Mouse (Mus musculus) embryonic facial prominence, embryonic 14.5 days (tissue): ENCODE data around the gene Als2cr12. TPM values are rescaled to one million over a fixed set of nuclear protein-coding genes. Genes with fewer than 3 reads are reported as not detected.
"Not testable (repeated sequence)": the region's sequence is repeated elsewhere in the genome, so short reads cannot be mapped to it uniquely, and the experiment has no call there.

ENCODE experiments used
- ATAC-seq: fragments of 200-750 bp; cut with Nextera tagmentation; 2 replicates; pipeline ENCODE4 v1.8.0; 2017; ENCODE audit warnings: low read depth, moderate number of reproducible peaks, moderate TSS enrichment
- DNase-seq: peaks from one replicate; pipeline ENCODE4 v3.0.0-alpha.2; 2015; ENCODE audit warnings: low spot score
- H3K27ac ChIP-seq: fragments of 300-500 bp; sonication (generic); replicated peaks from 2 replicates; pipeline ENCODE4 v1.5.1; 2014; ENCODE audit warnings: low read depth, mild to moderate bottlenecking, low read length, moderate library complexity
- H3K27me3 ChIP-seq: fragments of 300-500 bp; sonication (generic); replicated peaks from 2 replicates; pipeline ENCODE4 v1.6.1; 2014; ENCODE audit warnings: low read length; ENCODE audit not compliant: control insufficient read depth, insufficient read depth
- H3K36me3 ChIP-seq: fragments of 300-500 bp; sonication (generic); 2 replicates; pipeline ENCODE4 v1.6.1; 2014; ENCODE audit warnings: low read length, mixed read lengths; ENCODE audit not compliant: control insufficient read depth, insufficient read depth
- H3K4me1 ChIP-seq: fragments of 300-500 bp; sonication (generic); 2 replicates; pipeline ENCODE4 v1.6.1; 2014; ENCODE audit warnings: antibody characterized with exemption, low read length; ENCODE audit not compliant: control insufficient read depth, insufficient read depth
- H3K4me2 ChIP-seq: fragments of 300-500 bp; sonication (generic); 2 replicates; pipeline ENCODE4 v1.6.1; 2014; ENCODE audit warnings: low read depth, mild to moderate bottlenecking, low read length, moderate library complexity, mixed read lengths
- H3K4me3 ChIP-seq: fragments of 300-500 bp; sonication (generic); 2 replicates; pipeline ENCODE4 v1.5.1; 2014; ENCODE audit warnings: low read depth, mild to moderate bottlenecking, low read length
- H3K9ac ChIP-seq: fragments of 300-500 bp; sonication (generic); 2 replicates; pipeline ENCODE4 v1.6.1; 2014; ENCODE audit warnings: low read depth, mild to moderate bottlenecking, low read length, moderate library complexity, mixed read lengths
- H3K9me3 ChIP-seq: fragments of 300-500 bp; sonication (generic); 2 replicates; pipeline ENCODE4 v1.6.1; 2016; ENCODE audit warnings: low read length; ENCODE audit not compliant: control insufficient read depth
- WGBS: fragments of 180-500 bp; shearing (Covaris S2); extraction: QIAGEN DNeasy Blood & Tissue Kit; methylation state at CpG from one replicate; pipeline ENCODE4 v1.1.7; 2014; 5-methylcytosine and 5-hydroxymethylcytosine counted together
- polyA plus RNA-seq: library from polyadenylated mRNA; unstranded; fragments of >200 nt; fragmentation: Nextera tagmentation; extraction: Ambion mirVana; gene quantifications from 2 replicates; pipeline ENCODE4 v1.2.1, GENCODE M21; 2014

Gene Als2cr12
- polyA plus RNA-seq, 1 experiment from 2014 or later, result 0.13 TPM

GRCm38 (mm10) chr1:58714361-58714760, 18.6 kb upstream of the Als2cr12 start:
- DNase-seq, result no peak
- H3K4me1 ChIP-seq, result peaks cover 10% of the 10 kb centered on the region
- 18% methylated on average over 1 of the region's 1 CpGs for WGBS
- H3K27me3 ChIP-seq, result no peaks in the 10 kb centered on the region
- H3K36me3 ChIP-seq, result peaks cover 35% of the 10 kb centered on the region
- no peak for ATAC-seq
- peak overlapping the region; percentile 75 for H3K9ac ChIP-seq
- peak overlapping the region; percentile 79 for H3K4me2 ChIP-seq
- no peaks in the 10 kb centered on the region for H3K9me3 ChIP-seq
- peak overlapping the region; percentile 61 for H3K4me3 ChIP-seq
- H3K27ac ChIP-seq, result peak overlapping the region; percentile 100; the same call in 1 of the 2 replicates

- Histone ChIP-seq H3K4me1 (peaks cover 10% of the 10 kb centered on the region), H3K27ac (peak overlapping the region; percentile 100), H3K36me3 (peaks cover 31% of the 10 kb centered on the region), H3K27me3 (no peaks in the 10 kb centered on the region), H3K9me3 (no peaks in the 10 kb centered on the region), H3K4me3 (peak overlapping the region; percentile 61), H3K9ac (peak overlapping the region; percentile 75), H3K4me2 (peak overlapping the region; percentile 79)
- WGBS, result 32% methylated on average over 4 of the region's 4 CpGs
- peak; percentile 62 for DNase-seq
- no peak for ATAC-seq
Observed at GRCm38 (mm10) chr1:58713893-58714231, 18.1 kb upstream of the Als2cr12 start.

- Histone ChIP-seq H3K9ac (peak overlapping the region; percentile 75), H3K4me1 (peaks cover 10% of the 10 kb centered on the region), H3K36me3 (peaks cover 29% of the 10 kb centered on the region), H3K9me3 (no peaks in the 10 kb centered on the region), H3K27ac (peak overlapping the region; percentile 100), H3K4me2 (peak overlapping the region; percentile 79), H3K4me3 (peak overlapping the region; percentile 61), H3K27me3 (no peaks in the 10 kb centered on the region)
- DNase-seq (peak; percentile 92), ATAC-seq (no peak)
- WGBS, result 8% methylated on average over 31 of the region's 31 CpGs
Observed at GRCm38 (mm10) chr1:58713081-58713892, 17.5 kb upstream of the Als2cr12 start.

- no peaks in the 10 kb centered on the region for H3K27me3 ChIP-seq
- peak overlapping the region; percentile 79 for H3K4me2 ChIP-seq
- H3K9ac ChIP-seq, result peak overlapping the region; percentile 91
- peak overlapping the region; percentile 100 for H3K27ac ChIP-seq
- no peaks in the 10 kb centered on the region for H3K9me3 ChIP-seq
- H3K4me3 ChIP-seq, result peak overlapping the region; percentile 61
- DNase-seq (peak; percentile 88), ATAC-seq (peak; percentile 62)
- 5% methylated on average over 16 of the region's 17 CpGs for WGBS
- peaks cover 22% of the 10 kb centered on the region for H3K36me3 ChIP-seq
- H3K4me1 ChIP-seq, result peaks cover 10% of the 10 kb centered on the region
Observed at GRCm38 (mm10) chr1:58712076-58713061, 16.6 kb upstream of the Als2cr12 start.

GRCm38 (mm10) chr1:58711365-58712016, 15.7 kb upstream of the Als2cr12 start, which contains the start of gene Cflar:
Cflar (plus strand) TSS chr1:58711508.
- Histone ChIP-seq H3K27me3 (no peaks in the 10 kb centered on the region), H3K4me3 (peak within 1 kb of the TSS; percentile 61), H3K4me2 (peak within 1 kb of the TSS; percentile 79), H3K27ac (peak within 1 kb of the TSS; percentile 100), H3K36me3 (peaks cover 16% of the 10 kb centered on the region), H3K9ac (peak within 1 kb of the TSS; percentile 91), H3K9me3 (no peaks in the 10 kb centered on the region), H3K4me1 (peaks cover 10% of the 10 kb centered on the region)
- DNase-seq (peak; percentile 82), ATAC-seq (peak; percentile 82)
- WGBS, result under 1% methylated on average over 34 of the region's 45 CpGs

- no peak for ATAC-seq
- WGBS, result 36% methylated on average over 10 of the region's 10 CpGs
- H3K9me3 ChIP-seq, result no peaks in the 10 kb centered on the region
Observed at GRCm38 (mm10) chr1:58710711-58711364, 15.0 kb upstream of the Als2cr12 start.

GRCm38 (mm10) chr1:58710043-58710442, 14.3 kb upstream of the Als2cr12 start:
- H3K4me3 ChIP-seq, DNase-seq, H3K9me3 ChIP-seq, H3K27ac ChIP-seq, H3K9ac ChIP-seq, H3K4me1 ChIP-seq, H3K4me2 ChIP-seq, H3K36me3 ChIP-seq, H3K27me3 ChIP-seq, ATAC-seq: not testable (repeated sequence)
- 80% methylated on average over 1 of the region's 1 CpGs for WGBS

More at GRCm38 (mm10) chr1:58710711-58711364, 15.0 kb upstream of the Als2cr12 start:
- Histone ChIP-seq H3K4me2 (peak overlapping the region; percentile 79), H3K9ac (peak overlapping the region; percentile 91), H3K36me3 (peaks cover 10% of the 10 kb centered on the region), H3K27me3 (no peaks in the 10 kb centered on the region), H3K27ac (peak overlapping the region; percentile 100), H3K4me1 (peaks cover 9% of the 10 kb centered on the region), H3K4me3 (peak overlapping the region; percentile 61)
- DNase-seq, result peak; percentile 48
